In the genomic region with DNA sequence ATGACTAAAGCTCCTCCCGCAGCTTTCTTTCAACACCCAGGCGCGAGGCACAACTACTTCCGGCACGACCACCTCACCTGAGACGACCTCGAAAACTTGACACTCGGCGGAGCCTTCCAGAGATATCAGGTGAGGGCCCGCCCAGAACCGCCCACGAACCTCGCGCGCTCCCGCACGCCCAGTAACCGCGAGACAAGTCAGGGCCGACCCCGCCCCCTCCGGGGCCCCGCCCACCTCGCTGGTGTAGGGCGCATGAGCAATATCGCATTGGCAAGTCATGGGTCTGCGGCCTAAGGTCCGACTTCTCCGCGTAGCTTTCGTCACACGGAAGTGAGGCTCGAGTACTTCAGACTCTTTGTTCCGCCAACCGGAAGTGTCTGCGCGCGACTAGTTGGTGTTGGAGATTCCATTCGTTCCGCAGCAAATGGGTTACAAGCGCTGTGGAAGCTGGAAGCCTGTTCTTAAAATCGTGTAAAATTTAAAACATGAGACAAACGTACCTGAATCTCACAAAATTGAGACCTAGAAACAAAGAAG, we compare ENCODE assay signal across 8 mouse cellular contexts. TPM values are rescaled to one million over a fixed set of nuclear protein-coding genes. Genes with fewer than 3 reads are reported as not detected.
A peak's percentile ranks its signal among the peaks of the same experiment; 100 is the strongest.
DNase-seq lines count a peak whose midpoint lies in the region; ATAC-seq lines count a peak whose summit lies in the region.

No protein-coding gene starts in this region.

- ATAC-seq in erythroblast, adult 5-6 weeks (replicated peaks; ENCODE audit: low FRiP score, poor library complexity, severe bottlenecking) = peak; percentile 98
- peak; percentile 99 for ATAC-seq in kidney, embryonic 15.5 days (replicated peaks; ENCODE audit: low FRiP score)
- ATAC-seq in monocyte, adult 5-6 weeks (replicated peaks; ENCODE audit: insufficient number of reproducible peaks, low FRiP score, low TSS enrichment, poor library complexity, severe bottlenecking) = peak; percentile 99

- 0 out of 2 replicates have a peak, but pooled peaks cover 4% of the 10 kb centered on the region for H3K4me1 ChIP-seq in heart, embryonic 10.5 days
- peaks cover 15% of the 10 kb centered on the region for H3K4me1 ChIP-seq in kidney, embryonic 15.5 days

- H3K9me3 ChIP-seq in heart, embryonic 10.5 days = no peaks in the 10 kb centered on the region
- H3K9me3 ChIP-seq in kidney, embryonic 15.5 days (replicated peaks) = no peaks in the 10 kb centered on the region

- peaks cover 13% of the 10 kb centered on the region for H3K36me3 ChIP-seq in heart, embryonic 10.5 days
- H3K36me3 ChIP-seq in kidney, embryonic 15.5 days = peaks cover 16% of the 10 kb centered on the region

- peak overlapping the region; percentile 78 for H3K4me3 ChIP-seq in heart, embryonic 10.5 days
- H3K4me3 ChIP-seq in kidney, embryonic 15.5 days (replicated peaks) = peak overlapping the region; percentile 56

- DNase-seq in B cell, adult 2 months = peak; percentile 100
- DNase-seq in brain, adult 2 months (ENCODE audit: low read depth, low spot score) = peak; percentile 100
- DNase-seq in heart, embryonic 10.5 days (ENCODE audit: low spot score) = peak; percentile 100
- DNase-seq in liver = peak; percentile 100
- DNase-seq in spleen, postnatal 4 days (ENCODE audit: low spot score in 2 of 2) = peak; percentile 99 to 100

- H3K9ac ChIP-seq in kidney, embryonic 15.5 days = peak overlapping the region; percentile 73

- H3K27ac ChIP-seq in heart, embryonic 10.5 days = peak overlapping the region; percentile 89
- H3K27ac ChIP-seq in kidney, embryonic 15.5 days = peak overlapping the region; percentile 91

- peak overlapping the region; percentile 66 for H3K4me2 ChIP-seq in kidney, embryonic 15.5 days

- WGBS in heart, embryonic 10.5 days = under 1% methylated on average over 43 of the region's 43 CpGs
- WGBS in kidney, embryonic 15.5 days = under 1% methylated on average over 43 of the region's 43 CpGs

- no peaks in the 10 kb centered on the region for H3K27me3 ChIP-seq in heart, embryonic 10.5 days (ENCODE audit: insufficient read depth, poor library complexity, severe bottlenecking)
- H3K27me3 ChIP-seq in kidney, embryonic 15.5 days = no peaks in the 10 kb centered on the region

RNA-seq across cellular contexts. Expression of a gene that starts 0.5 kb away (rescaled TPM):
- total RNA-seq in erythroblast, adult 5-6 weeks (2015; ENCODE audit: low replicate concordance) = 10.7 and 14.2 TPM in 2 replicates
- 19.3 and 25.2 TPM in 2 replicates for total RNA-seq in erythroblast, adult 5-6 weeks (2017; ENCODE audit: low replicate concordance)
- polyA plus RNA-seq in heart, embryonic 10.5 days (2016; fragmentation: Nextera tagmentation; extraction: Ambion mirVana) = 61.1 and 65.6 TPM in 2 replicates
- polyA plus RNA-seq in kidney, embryonic 15.5 days (2015; fragmentation: Nextera tagmentation; extraction: Ambion mirVana) = 59.5 and 69.1 TPM in 2 replicates
- total RNA-seq in monocyte, adult 5-6 weeks (2017) = 27.4 to 52.0 TPM (median 38.2 TPM) in 3 replicates

RNA-seq across cellular contexts. Expression of a gene that starts 25.9 kb away (rescaled TPM):
- total RNA-seq in erythroblast, adult 5-6 weeks (2015; ENCODE audit: low replicate concordance) = 54.6 and 55.8 TPM in 2 replicates
- total RNA-seq in erythroblast, adult 5-6 weeks (2017; ENCODE audit: low replicate concordance) = 19.8 and 26.3 TPM in 2 replicates
- 27.7 and 28.4 TPM in 2 replicates for polyA plus RNA-seq in heart, embryonic 10.5 days (2016; fragmentation: Nextera tagmentation; extraction: Ambion mirVana)
- 31.4 and 31.6 TPM in 2 replicates for polyA plus RNA-seq in kidney, embryonic 15.5 days (2015; fragmentation: Nextera tagmentation; extraction: Ambion mirVana)
- 139 to 184 TPM (median 162 TPM) in 3 replicates for total RNA-seq in monocyte, adult 5-6 weeks (2017)

RNA-seq across cellular contexts. Expression of a gene that starts 31.9 kb away (rescaled TPM):
- 17.9 and 24.5 TPM in 2 replicates for total RNA-seq in erythroblast, adult 5-6 weeks (2015; ENCODE audit: low replicate concordance)
- 33.1 and 39.3 TPM in 2 replicates for total RNA-seq in erythroblast, adult 5-6 weeks (2017; ENCODE audit: low replicate concordance)
- 38.4 and 43.9 TPM in 2 replicates for polyA plus RNA-seq in heart, embryonic 10.5 days (2016; fragmentation: Nextera tagmentation; extraction: Ambion mirVana)
- polyA plus RNA-seq in kidney, embryonic 15.5 days (2015; fragmentation: Nextera tagmentation; extraction: Ambion mirVana) = 53.8 and 54.3 TPM in 2 replicates
- 130 to 147 TPM (median 136 TPM) in 3 replicates for total RNA-seq in monocyte, adult 5-6 weeks (2017)

Comparison
In these comparisons a context has a peak if more than half of its experiments do, and no peak if none do; other contexts are left out.
1. Peak in every context shown above with its lines: DNase-seq, ATAC-seq, H3K4me3 ChIP-seq and H3K27ac ChIP-seq.